Mouse (Mus musculus) forebrain, embryonic 15.5 days (tissue): ENCODE results near the gene Rasa3. TPM values are rescaled to one million over a fixed set of nuclear protein-coding genes. Genes with fewer than 3 reads are reported as not detected.

Experiments used
- ATAC-seq: fragments of 200-750 bp; cut with Nextera tagmentation; replicated peaks from 2 replicates; pipeline ENCODE4 v1.8.0; 2017; ENCODE audit warnings: mild to moderate bottlenecking, moderate TSS enrichment, moderate library complexity
- H3K27ac ChIP-seq: fragments of 300-500 bp; sonication (generic); replicated peaks from 2 replicates; pipeline ENCODE4 v1.5.1; 2015; ENCODE audit warnings: mild to moderate bottlenecking, inconsistent platforms
- H3K27me3 ChIP-seq: fragments of 300-500 bp; sonication (generic); 2 replicates; pipeline ENCODE4 v1.6.1; 2015; ENCODE audit warnings: inconsistent platforms
- H3K36me3 ChIP-seq: fragments of 300-500 bp; sonication (generic); 2 replicates; pipeline ENCODE4 v1.6.1; 2015; ENCODE audit warnings: mild to moderate bottlenecking, inconsistent platforms
- H3K4me1 ChIP-seq: fragments of 300-500 bp; sonication (generic); 2 replicates; pipeline ENCODE4 v1.6.1; 2015; ENCODE audit warnings: inconsistent platforms
- H3K4me2 ChIP-seq: fragments of 300-500 bp; sonication (generic); replicated peaks from 2 replicates; pipeline ENCODE4 v1.6.1; 2015; ENCODE audit warnings: mild to moderate bottlenecking, inconsistent platforms
- H3K4me3 ChIP-seq: fragments of 300-500 bp; sonication (generic); 2 replicates; pipeline ENCODE4 v1.5.1; 2015; ENCODE audit warnings: mild to moderate bottlenecking, inconsistent platforms
- H3K9ac ChIP-seq: fragments of 300-500 bp; sonication (generic); replicated peaks from 2 replicates; pipeline ENCODE4 v1.6.1; 2015; ENCODE audit warnings: mild to moderate bottlenecking, inconsistent platforms
- H3K9me3 ChIP-seq: fragments of 300-500 bp; sonication (generic); 2 replicates; pipeline ENCODE4 v1.6.1; 2016; ENCODE audit warnings: inconsistent platforms
- WGBS: fragments of 180-500 bp; shearing (Covaris S2); methylation state at CpG from one replicate; pipeline ENCODE4 v1.1.7; 2015; ENCODE audit warnings: mixed read lengths; 5-methylcytosine and 5-hydroxymethylcytosine counted together
- polyA plus RNA-seq: library from polyadenylated mRNA; unstranded; fragments of >200 nt; fragmentation: Nextera tagmentation; extraction: Ambion mirVana; gene quantifications from 2 replicates; pipeline ENCODE4 v1.2.1, GENCODE M21; 2015

The Rasa3 gene
- polyA plus RNA-seq, 1 experiment from 2014 or later, result 22.1 TPM

DNA sequence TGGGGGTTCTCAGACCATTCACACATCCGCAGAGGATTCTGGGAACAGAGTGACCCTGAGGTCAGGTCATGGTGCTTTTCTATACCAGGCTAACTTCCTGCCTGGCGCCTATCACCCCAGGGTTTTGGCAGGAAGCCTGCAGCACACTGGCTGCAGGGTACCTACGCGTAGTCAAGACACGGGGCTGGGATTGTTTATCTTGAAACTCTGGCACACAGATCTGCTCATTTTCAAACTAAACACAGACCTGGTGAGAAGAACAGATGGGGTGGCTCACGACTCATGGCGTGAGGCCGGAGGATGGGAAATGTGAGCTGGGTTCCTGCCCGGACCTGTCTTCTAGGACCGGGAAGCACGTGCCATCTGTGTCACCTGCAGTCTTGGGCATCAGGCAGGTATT, 52.5 kb downstream of the Rasa3 start:
- Histone ChIP-seq H3K4me1 (peaks cover 35% of the 10 kb centered on the region), H3K27ac (peak overlapping the region; percentile 64), H3K9me3 (no peaks in the 10 kb centered on the region), H3K36me3 (no peaks in the 10 kb centered on the region), H3K4me3 (no peak overlapping the region), H3K27me3 (no peaks in the 10 kb centered on the region), H3K9ac (no peak overlapping the region), H3K4me2 (no peak overlapping the region)
- ATAC-seq, result peak; percentile 42
- 36% methylated on average over 11 of the region's 11 CpGs for WGBS

DNA sequence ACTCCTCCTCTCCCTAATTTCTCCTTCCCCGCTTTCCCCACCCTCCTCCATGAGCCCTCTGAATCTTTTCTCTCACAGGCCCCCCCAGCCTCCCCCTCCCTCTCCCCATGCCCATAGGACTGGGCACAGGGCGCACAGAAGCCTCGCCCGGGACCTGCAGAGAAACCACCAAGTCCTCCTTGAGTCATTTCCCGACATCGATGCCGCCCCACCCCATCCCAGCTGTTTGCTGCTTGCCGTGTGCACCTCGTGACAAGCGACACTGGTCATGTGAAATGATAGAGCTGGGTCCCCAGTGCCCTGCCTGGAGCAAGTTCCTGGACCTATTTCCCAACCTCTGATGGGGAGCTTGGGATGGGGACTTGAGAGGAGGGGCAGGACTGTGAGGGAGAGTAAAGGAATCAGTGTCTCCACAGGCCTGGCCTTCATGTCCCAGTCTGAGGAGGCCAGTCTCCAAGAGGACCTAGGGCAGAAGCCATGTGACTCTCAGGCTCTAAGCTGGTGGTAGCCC, 53.4 kb downstream of the Rasa3 start:
- no peak overlapping the region for H3K4me3 ChIP-seq
- H3K9me3 ChIP-seq, result no peaks in the 10 kb centered on the region
- H3K4me1 ChIP-seq, result peaks cover 35% of the 10 kb centered on the region
- no peaks in the 10 kb centered on the region for H3K36me3 ChIP-seq
- WGBS, result 33% methylated on average over 10 of the region's 10 CpGs
- no peaks in the 10 kb centered on the region for H3K27me3 ChIP-seq
- H3K9ac ChIP-seq, result no peak overlapping the region
- no peak overlapping the region for H3K4me2 ChIP-seq
- peak overlapping the region; percentile 64 for H3K27ac ChIP-seq
- ATAC-seq, result peak; percentile 55

DNA sequence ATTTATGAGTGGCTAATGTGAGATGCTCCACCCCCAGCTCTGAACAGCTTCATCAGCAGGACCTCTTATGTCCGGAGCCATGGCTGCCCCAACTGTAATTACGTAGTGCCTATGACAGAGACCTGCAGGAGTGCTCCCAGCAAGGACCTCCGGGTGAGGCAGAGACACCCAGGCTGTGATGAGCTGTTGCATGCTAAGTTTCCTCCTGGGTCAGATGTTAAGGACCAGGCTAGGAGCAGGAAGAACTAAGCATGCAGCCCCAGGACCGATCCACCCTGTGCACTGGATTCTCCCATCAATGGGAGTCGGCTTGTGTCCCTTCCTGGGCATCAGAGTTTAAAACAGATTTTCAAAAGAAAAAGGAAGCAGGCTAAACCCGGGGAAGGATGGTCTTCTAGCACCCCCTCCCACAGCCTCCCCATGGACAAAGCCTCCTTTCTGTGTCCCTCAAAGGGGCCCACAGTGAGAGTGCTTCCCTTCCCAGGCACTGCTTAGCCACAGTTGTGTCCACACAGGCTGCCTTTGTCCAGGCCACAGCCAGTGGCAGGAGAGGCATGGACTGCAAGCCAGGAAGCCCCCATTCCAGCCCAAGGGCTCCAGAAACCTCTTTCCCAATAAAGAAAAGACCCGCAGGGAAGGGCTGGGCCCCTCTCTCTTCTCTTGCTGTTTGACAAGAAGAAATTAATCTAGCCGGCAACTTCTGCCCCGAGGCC, 54.2 kb downstream of the Rasa3 start:
- Histone ChIP-seq H3K9me3 (no peaks in the 10 kb centered on the region), H3K27ac (peak overlapping the region; percentile 64), H3K27me3 (no peaks in the 10 kb centered on the region), H3K4me2 (no peak overlapping the region), H3K4me3 (no peak overlapping the region), H3K4me1 (peaks cover 35% of the 10 kb centered on the region), H3K9ac (no peak overlapping the region), H3K36me3 (no peaks in the 10 kb centered on the region)
- WGBS, result 18% methylated on average over 9 of the region's 9 CpGs
- ATAC-seq, result peak; percentile 57

DNA sequence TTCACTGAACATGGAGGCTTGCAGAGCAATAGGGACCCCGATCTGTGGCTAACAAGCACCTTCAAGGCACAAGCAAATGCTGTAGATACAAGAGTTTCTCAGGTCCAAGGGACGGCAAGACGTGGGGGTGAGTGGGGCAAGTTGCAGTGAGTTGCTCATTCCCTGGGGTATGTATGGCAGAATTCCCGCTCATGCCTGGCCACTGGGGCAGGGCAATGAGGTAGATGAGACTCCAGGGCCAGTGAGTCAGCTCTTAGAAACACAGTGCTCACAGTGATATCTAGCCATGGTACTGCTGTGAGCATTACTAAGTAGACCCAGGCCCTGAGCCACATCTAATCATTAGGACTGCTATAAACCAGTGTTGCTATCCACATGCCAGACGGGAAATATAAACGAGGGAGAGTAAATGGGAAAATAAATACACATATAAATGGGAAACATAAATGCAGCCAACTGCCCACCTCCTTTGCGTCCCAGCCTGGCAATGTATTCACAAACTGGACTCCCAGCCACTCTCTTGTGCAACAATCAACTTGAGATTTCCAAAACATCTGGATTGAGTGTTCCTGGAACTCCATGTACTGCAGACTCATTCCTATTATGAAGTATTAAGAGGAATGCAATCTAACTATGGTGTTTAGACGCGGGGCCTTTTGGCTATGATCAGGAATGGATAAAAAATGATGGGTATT, 57.0 kb downstream of the Rasa3 start:
- H3K27me3 ChIP-seq, result no peaks in the 10 kb centered on the region
- no peak for ATAC-seq
- no peak overlapping the region for H3K4me3 ChIP-seq
- H3K4me1 ChIP-seq, result peaks cover 30% of the 10 kb centered on the region
- no peak overlapping the region for H3K4me2 ChIP-seq
- no peak overlapping the region for H3K9ac ChIP-seq
- H3K9me3 ChIP-seq, result no peaks in the 10 kb centered on the region
- H3K27ac ChIP-seq, result no peak overlapping the region
- WGBS, result 94% methylated on average over 9 of the region's 9 CpGs
- no peaks in the 10 kb centered on the region for H3K36me3 ChIP-seq

DNA sequence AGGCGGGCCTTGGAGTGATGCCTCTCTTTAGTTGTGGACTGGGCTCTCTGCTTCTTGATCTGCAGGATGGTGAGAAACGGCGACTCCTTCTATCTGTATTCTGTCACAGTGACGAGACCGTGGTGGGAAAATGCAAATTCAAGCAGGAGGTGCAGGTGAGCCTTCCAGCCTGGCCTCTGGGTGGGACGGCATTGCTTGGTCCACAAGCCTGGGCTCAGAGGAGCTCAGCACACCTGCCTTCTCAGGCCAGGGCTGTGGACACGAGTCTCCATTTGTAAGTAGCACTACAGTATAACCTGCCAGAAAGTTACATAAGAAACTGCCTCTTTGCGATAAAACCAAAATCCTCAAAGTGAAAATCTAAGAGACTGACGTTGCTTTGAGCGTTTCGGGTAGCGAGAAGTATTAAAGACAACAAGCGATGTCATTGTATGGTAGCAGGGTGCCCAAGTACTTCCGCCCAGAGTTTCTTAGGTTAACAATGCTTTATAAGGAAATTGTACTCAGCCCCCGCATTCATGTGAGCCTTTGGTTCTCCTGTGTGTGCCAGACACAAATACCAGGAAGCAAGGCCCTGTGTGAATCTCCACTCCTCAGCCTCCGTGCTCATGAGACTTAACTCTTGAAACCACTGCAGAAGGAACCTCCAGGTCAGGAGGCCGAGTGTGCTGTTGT, 60.4 kb downstream of the Rasa3 start:
- H3K36me3 ChIP-seq, result 0 out of 2 replicates have a peak, but pooled peaks cover 9% of the 10 kb centered on the region
- no peak for ATAC-seq
- H3K4me2 ChIP-seq, result no peak overlapping the region
- H3K9me3 ChIP-seq, result no peaks in the 10 kb centered on the region
- no peaks in the 10 kb centered on the region for H3K27me3 ChIP-seq
- no peak overlapping the region for H3K9ac ChIP-seq
- 85% methylated on average over 17 of the region's 17 CpGs for WGBS
- H3K4me3 ChIP-seq, result no peak overlapping the region
- H3K27ac ChIP-seq, result no peak overlapping the region
- peaks cover 8% of the 10 kb centered on the region for H3K4me1 ChIP-seq

DNA sequence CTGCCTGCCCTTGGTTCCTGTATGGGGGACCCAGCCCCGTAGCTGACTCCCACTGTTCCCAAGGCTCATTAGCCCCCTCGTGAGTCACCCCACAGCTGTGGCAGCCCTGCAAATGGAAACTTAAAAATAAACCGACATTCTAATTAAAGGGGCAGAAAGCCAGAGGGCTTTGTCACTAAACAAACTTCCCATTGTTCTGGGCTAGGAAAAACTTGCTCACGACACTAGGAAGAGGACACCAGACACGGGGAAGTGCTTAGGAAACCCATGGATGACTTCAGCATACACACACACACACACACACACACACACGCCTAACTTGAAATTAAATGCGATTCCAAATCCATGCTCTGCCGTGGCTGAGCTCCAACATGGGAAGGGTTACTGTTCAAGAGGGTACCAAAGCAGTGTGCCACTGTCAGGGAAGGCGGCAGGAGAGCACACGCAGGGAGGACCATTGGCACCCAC, 62.4 kb downstream of the Rasa3 start:
- Histone ChIP-seq H3K9me3 (no peaks in the 10 kb centered on the region), H3K4me2 (no peak overlapping the region), H3K9ac (no peak overlapping the region), H3K4me3 (no peak overlapping the region), H3K36me3 (0 out of 2 replicates have a peak, but pooled peaks cover 9% of the 10 kb centered on the region), H3K27me3 (no peaks in the 10 kb centered on the region), H3K27ac (no peak overlapping the region), H3K4me1 (peaks cover 16% of the 10 kb centered on the region)
- ATAC-seq, result no peak
- WGBS, result 28% methylated on average over 10 of the region's 10 CpGs

DNA sequence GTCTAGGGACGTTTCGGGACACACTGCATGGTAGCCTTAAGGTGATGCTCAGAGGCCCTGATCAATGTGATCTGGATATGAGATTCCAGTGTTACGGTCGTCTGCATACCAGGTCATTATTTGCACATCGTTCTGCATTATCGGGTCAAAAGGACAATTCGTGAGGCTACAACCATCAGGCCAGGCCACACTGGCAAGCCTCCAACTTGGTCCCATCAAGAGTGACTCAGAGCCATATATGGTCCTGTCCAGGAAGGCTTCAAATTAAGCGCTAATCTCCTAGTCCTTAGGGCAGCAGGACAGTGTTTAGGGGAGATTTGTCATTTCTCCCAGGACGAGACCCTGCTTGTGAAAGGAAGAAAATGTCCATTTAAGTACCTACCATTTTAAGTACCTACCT, 63.3 kb downstream of the Rasa3 start:
- WGBS, result 94% methylated on average over 9 of the region's 9 CpGs
- Histone ChIP-seq H3K36me3 (0 out of 2 replicates have a peak, but pooled peaks cover 9% of the 10 kb centered on the region), H3K27me3 (no peaks in the 10 kb centered on the region), H3K4me3 (no peak overlapping the region), H3K4me1 (peaks cover 16% of the 10 kb centered on the region), H3K9ac (no peak overlapping the region), H3K4me2 (no peak overlapping the region), H3K9me3 (no peaks in the 10 kb centered on the region), H3K27ac (no peak overlapping the region)
- no peak for ATAC-seq

DNA sequence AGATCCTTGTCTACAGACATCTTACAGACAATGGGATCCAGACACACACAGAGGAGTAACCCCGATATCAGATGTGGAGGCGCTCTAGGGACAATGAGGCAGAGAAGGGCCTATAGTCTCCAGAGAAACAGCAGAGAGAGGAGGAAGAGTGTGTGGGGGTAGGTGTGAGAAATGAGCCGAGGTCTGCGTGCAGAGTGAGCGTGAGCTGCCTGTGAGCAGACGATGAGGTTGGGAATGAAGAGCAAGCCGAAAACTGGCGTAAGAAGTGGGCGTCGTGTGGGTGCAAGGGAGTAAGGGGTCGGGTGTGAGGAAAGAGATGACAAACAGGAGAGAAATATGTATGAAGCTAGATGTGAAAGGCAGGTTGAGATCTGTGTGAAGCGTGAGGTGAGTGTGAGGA, 65.7 kb downstream of the Rasa3 start:
- no peak for ATAC-seq
- H3K27ac ChIP-seq, result no peak overlapping the region

DNA sequence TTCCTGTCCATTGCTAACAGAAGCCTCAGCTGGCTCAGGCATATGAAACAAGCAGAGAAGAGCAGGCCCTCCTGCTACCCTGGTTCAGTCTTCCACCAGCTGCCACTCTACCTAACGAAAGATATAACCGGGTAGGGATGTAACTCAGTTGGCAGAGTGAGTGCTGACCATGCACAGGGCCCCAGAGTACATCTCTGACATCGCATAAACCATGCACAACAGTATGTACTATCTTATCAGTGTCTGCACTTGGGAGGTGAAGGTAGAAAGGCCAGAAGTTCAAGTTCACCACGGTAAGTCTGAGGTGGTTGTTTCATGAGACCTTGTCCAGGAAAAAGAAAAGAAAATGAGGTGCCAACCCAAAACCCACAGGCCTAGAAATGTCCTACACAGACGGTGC, 67.4 kb downstream of the Rasa3 start:
- Histone ChIP-seq H3K9ac (no peak overlapping the region), H3K27ac (no peak overlapping the region), H3K4me2 (no peak overlapping the region), H3K4me1 (peaks cover 12% of the 10 kb centered on the region), H3K27me3 (no peaks in the 10 kb centered on the region), H3K4me3 (no peak overlapping the region), H3K9me3 (no peaks in the 10 kb centered on the region), H3K36me3 (0 out of 2 replicates have a peak, but pooled peaks cover 9% of the 10 kb centered on the region)
- no peak for ATAC-seq
- 92% methylated on average over 5 of the region's 5 CpGs for WGBS

More for the DNA sequence above, 65.7 kb downstream of the Rasa3 start:
- H3K27me3 ChIP-seq, result no peaks in the 10 kb centered on the region
- no peak overlapping the region for H3K4me3 ChIP-seq
- peaks cover 16% of the 10 kb centered on the region for H3K4me1 ChIP-seq
- no peaks in the 10 kb centered on the region for H3K9me3 ChIP-seq
- 0 out of 2 replicates have a peak, but pooled peaks cover 9% of the 10 kb centered on the region for H3K36me3 ChIP-seq
- 82% methylated on average over 12 of the region's 12 CpGs for WGBS
- no peak overlapping the region for H3K9ac ChIP-seq
- no peak overlapping the region for H3K4me2 ChIP-seq

DNA sequence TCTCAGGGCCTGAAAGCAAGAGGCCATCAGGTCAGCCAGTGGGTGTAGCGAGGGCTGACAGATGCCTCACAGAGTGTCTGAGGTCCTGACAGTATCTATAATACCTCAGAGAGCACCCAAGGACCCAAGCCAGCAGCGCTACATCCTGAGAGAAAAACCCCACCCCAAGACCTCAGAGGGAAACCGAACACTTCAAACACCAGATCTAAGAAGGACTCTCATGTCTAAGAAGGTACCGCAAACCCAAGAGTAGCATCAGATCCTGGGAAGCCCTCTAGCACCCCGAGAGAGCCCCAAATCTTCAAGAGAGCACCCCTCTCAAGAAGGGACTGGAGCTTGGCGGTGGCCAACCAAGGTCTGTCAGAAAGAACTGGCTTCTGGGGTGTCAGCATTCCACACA, 68.5 kb downstream of the Rasa3 start:
- no peak for ATAC-seq
- H3K4me2 ChIP-seq, result no peak overlapping the region
- peaks cover 7% of the 10 kb centered on the region for H3K4me1 ChIP-seq
- no peak overlapping the region for H3K4me3 ChIP-seq
- no peak overlapping the region for H3K9ac ChIP-seq
- H3K27ac ChIP-seq, result no peak overlapping the region
- 92% methylated on average over 6 of the region's 6 CpGs for WGBS
- no peaks in the 10 kb centered on the region for H3K9me3 ChIP-seq
- no peaks in the 10 kb centered on the region for H3K27me3 ChIP-seq
- 0 out of 2 replicates have a peak, but pooled peaks cover 9% of the 10 kb centered on the region for H3K36me3 ChIP-seq

DNA sequence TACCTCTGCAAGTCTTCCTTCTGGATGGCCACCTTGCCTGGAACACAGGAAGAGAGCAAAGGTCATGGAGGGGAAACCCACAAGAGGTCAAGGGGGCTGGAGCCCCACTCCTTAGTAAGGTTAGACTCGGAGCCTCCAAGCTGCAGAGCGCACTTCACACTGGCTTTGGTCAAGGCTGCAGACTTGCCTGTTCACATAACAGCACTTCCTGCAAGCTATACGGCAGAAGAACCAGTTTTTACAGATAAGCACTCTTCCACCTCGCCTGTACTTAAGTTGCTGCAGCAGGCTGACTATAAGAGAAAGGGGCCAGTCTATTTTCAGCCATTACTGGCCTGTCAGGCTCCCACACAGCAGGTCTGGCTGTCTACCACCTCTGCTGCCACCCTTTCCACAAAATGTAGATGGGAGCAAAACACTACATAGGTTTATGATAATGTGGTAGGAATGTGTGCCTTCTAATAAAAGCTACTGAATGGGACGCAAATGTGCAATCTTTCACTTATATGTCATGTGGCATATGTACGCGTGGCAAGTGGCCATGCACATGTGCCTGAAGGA, 71.4 kb downstream of the Rasa3 start:
- 83% methylated on average over 7 of the region's 7 CpGs for WGBS
- ATAC-seq, result no peak
- Histone ChIP-seq H3K4me2 (no peak overlapping the region), H3K4me1 (no peaks in the 10 kb centered on the region), H3K27ac (no peak overlapping the region), H3K4me3 (no peak overlapping the region), H3K36me3 (no peaks in the 10 kb centered on the region), H3K9ac (no peak overlapping the region), H3K9me3 (no peaks in the 10 kb centered on the region), H3K27me3 (no peaks in the 10 kb centered on the region)

DNA sequence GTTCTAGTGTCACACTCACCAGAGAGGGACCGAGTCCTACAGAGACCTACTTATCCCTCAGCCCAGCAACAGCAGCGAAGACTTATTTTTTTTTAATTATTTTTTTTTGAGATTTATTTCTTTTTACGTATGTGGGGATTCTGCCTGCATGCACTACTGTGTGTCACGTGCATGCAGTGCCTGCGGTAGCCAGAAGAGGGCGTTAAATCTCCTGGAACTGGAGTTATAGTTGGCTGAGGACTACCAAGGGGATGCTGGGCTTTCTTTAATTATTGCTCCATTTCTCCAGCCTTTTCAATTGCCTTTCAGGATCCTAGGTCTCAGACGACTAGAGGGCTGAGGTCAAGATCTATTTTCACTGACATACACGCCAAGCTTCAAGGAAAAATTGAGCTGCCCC, 74.8 kb downstream of the Rasa3 start:
- H3K9me3 ChIP-seq, result no peaks in the 10 kb centered on the region
- H3K4me2 ChIP-seq, result no peak overlapping the region
- peaks cover under 1% of the 10 kb centered on the region; the same call in 1 of the 2 replicates for H3K36me3 ChIP-seq
- ATAC-seq, result no peak; the same call in 1 of the 2 replicates
- WGBS, result 53% methylated on average over 8 of the region's 8 CpGs
- no peak overlapping the region for H3K27ac ChIP-seq
- H3K27me3 ChIP-seq, result no peaks in the 10 kb centered on the region
- H3K9ac ChIP-seq, result no peak overlapping the region
- no peak overlapping the region for H3K4me3 ChIP-seq
- no peaks in the 10 kb centered on the region for H3K4me1 ChIP-seq
